ENCODE assay signal across 10 mouse cellular contexts in the genomic region with DNA sequence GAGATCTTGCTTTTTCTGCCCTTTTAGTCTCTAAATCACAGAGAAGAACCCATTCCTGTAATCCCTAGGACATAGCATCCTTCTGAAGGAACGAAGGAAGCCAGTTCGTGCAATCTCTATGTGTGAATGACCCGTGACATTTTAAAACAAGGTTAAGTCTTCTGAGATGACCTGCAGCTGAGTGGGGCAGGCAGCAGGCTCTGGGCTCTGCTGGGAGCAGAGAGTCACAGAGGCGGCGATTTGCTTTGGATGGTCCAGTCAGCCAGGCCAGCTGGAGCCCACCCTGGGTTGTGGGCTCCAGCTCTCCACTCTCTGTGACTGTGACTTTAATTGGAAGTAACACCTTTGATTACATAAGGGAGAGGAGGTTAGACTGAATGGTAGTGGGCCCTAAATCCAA.
A peak's percentile ranks its signal among the peaks of the same experiment; 100 is the strongest.
DNase-seq lines count a peak whose midpoint lies in the region; ATAC-seq and TF ChIP-seq lines count a peak whose summit lies in the region.
"Had no signal": no experiment of that assay in that cellular context is flagged by ENCODE, and none has a peak within 500 bp of the region (broad histone marks: within the 10 kb centered on the region; RNA-seq: fewer than 3 reads in every experiment).

No protein-coding gene starts in this region.

- 20% methylated on average over 5 of the region's 5 CpGs for whole genome bisulfite sequencing in intestine, embryonic 14.5 days
- 21% methylated on average over 5 of the region's 5 CpGs for WGBS in intestine, embryonic 16.5 days
- 23% methylated on average over 5 of the region's 5 CpGs for WGBS in embryonic facial prominence, embryonic 13.5 days
- 9% methylated on average over 5 of the region's 5 CpGs for WGBS in hindbrain, postnatal 0 days
- WGBS in neural tube, embryonic 13.5 days = 3% methylated on average over 5 of the region's 5 CpGs

- intact Hi-C loops in left cerebral cortex, postnatal 4 days (cut with DNase I) = no loop called here

- no peak overlapping the region for H3K4me3 ChIP-seq in intestine, embryonic 14.5 days (ENCODE audit: low read depth, low read length)
- H3K4me3 ChIP-seq in intestine, embryonic 16.5 days (ENCODE audit: low read length) = no peak overlapping the region
- no peak overlapping the region for H3K4me3 ChIP-seq in embryonic facial prominence, embryonic 13.5 days
- no peak overlapping the region for H3K4me3 ChIP-seq in hindbrain, postnatal 0 days (ENCODE audit: low read length)
- no peak overlapping the region for H3K4me3 ChIP-seq in neural tube, embryonic 13.5 days
- H3K4me3 ChIP-seq: liver, embryonic 13.5 days had no signal

- DNase-seq in intestine, embryonic 14.5 days (ENCODE audit: low spot score) = no peak
- peak; percentile 29 for DNase-seq in hindbrain, postnatal 0 days (ENCODE audit: low spot score)
- DNase-seq in c-Kit-positive CD71-positive TER-119-positive erythroid progenitor cells, embryonic 14.5 days (ENCODE audit: low spot score) = no peak
- no peak for DNase-seq in left cerebral cortex, postnatal 4 days
- DNase-seq in adrenal gland, postnatal 25 days = no peak
- DNase-seq: heart, postnatal 10 days; liver, embryonic 13.5 days had no signal

- H3K9ac ChIP-seq in intestine, embryonic 14.5 days (ENCODE audit: low read length) = no peak overlapping the region
- H3K9ac ChIP-seq in intestine, embryonic 16.5 days (ENCODE audit: low read depth, low read length) = no peak overlapping the region
- no peak overlapping the region for H3K9ac ChIP-seq in embryonic facial prominence, embryonic 13.5 days
- H3K9ac ChIP-seq in hindbrain, postnatal 0 days (replicated peaks; ENCODE audit: low read length) = no peak overlapping the region
- peak overlapping the region; percentile 65 for H3K9ac ChIP-seq in neural tube, embryonic 13.5 days
- H3K9ac ChIP-seq: liver, embryonic 13.5 days had no signal

- no peak overlapping the region for H3K4me2 ChIP-seq in intestine, embryonic 14.5 days (ENCODE audit: low read length)
- no peak overlapping the region for H3K4me2 ChIP-seq in intestine, embryonic 16.5 days (ENCODE audit: low read depth, low read length)
- peak overlapping the region; percentile 27 for H3K4me2 ChIP-seq in embryonic facial prominence, embryonic 13.5 days
- peak overlapping the region; percentile 46 for H3K4me2 ChIP-seq in hindbrain, postnatal 0 days (ENCODE audit: low read depth, low read length)
- peak overlapping the region; percentile 49 for H3K4me2 ChIP-seq in neural tube, embryonic 13.5 days
- H3K4me2 ChIP-seq: liver, embryonic 13.5 days had no signal

- H3K4me1 ChIP-seq in intestine, embryonic 14.5 days (replicated peaks; ENCODE audit: control insufficient read depth, insufficient read depth, low read length) = no peaks in the 10 kb centered on the region; the same call in 1 of the 2 replicates
- H3K4me1 ChIP-seq in intestine, embryonic 16.5 days (ENCODE audit: control insufficient read depth, insufficient read depth, low read length) = no peaks in the 10 kb centered on the region
- H3K4me1 ChIP-seq in embryonic facial prominence, embryonic 13.5 days = peaks cover 5% of the 10 kb centered on the region; the same call in 1 of the 2 replicates
- H3K4me1 ChIP-seq in hindbrain, postnatal 0 days (ENCODE audit: insufficient read depth, low read length) = peaks cover 9% of the 10 kb centered on the region
- peaks cover 24% of the 10 kb centered on the region for H3K4me1 ChIP-seq in neural tube, embryonic 13.5 days (replicated peaks)
- H3K4me1 ChIP-seq: liver, embryonic 13.5 days had no signal

- H3K27ac ChIP-seq in intestine, embryonic 14.5 days (ENCODE audit: low read depth) = peak overlapping the region; percentile 16; the same call in 1 of the 2 replicates
- no peak overlapping the region for H3K27ac ChIP-seq in intestine, embryonic 16.5 days (ENCODE audit: low read length)
- H3K27ac ChIP-seq in embryonic facial prominence, embryonic 13.5 days = peak overlapping the region; percentile 45; the same call in 1 of the 2 replicates
- peak overlapping the region; percentile 75 for H3K27ac ChIP-seq in hindbrain, postnatal 0 days
- peak overlapping the region; percentile 95 for H3K27ac ChIP-seq in neural tube, embryonic 13.5 days (replicated peaks)
- H3K27ac ChIP-seq: liver, embryonic 13.5 days had no signal

- no peaks in the 10 kb centered on the region for H3K36me3 ChIP-seq in intestine, embryonic 14.5 days (ENCODE audit: control insufficient read depth, insufficient read depth, low read length)
- H3K36me3 ChIP-seq in intestine, embryonic 16.5 days (ENCODE audit: control insufficient read depth, insufficient read depth, low read length) = no peaks in the 10 kb centered on the region
- no peaks in the 10 kb centered on the region for H3K36me3 ChIP-seq in embryonic facial prominence, embryonic 13.5 days
- H3K36me3 ChIP-seq in hindbrain, postnatal 0 days (ENCODE audit: insufficient read depth, low read length) = no peaks in the 10 kb centered on the region
- H3K36me3 ChIP-seq in neural tube, embryonic 13.5 days = no peaks in the 10 kb centered on the region
- H3K36me3 ChIP-seq: liver, embryonic 13.5 days had no signal

- no peak; the same call in 1 of the 2 replicates for ATAC-seq in intestine, embryonic 14.5 days (replicated peaks; ENCODE audit: low FRiP score, low TSS enrichment, low read depth)
- no peak for ATAC-seq in intestine, embryonic 16.5 days
- ATAC-seq in embryonic facial prominence, embryonic 13.5 days (ENCODE audit: insufficient number of reproducible peaks, insufficient read depth, low FRiP score, low TSS enrichment, low read depth) = no peak
- peak; percentile 71 for ATAC-seq in hindbrain, postnatal 0 days
- peak; percentile 64 for ATAC-seq in neural tube, embryonic 13.5 days (ENCODE audit: low read depth)

- TF ChIP-seq CTCF in hindbrain, postnatal 0 days (IDR thresholded peaks at IDR 0.05; ENCODE audit: low read depth) = no peak

- no peaks in the 10 kb centered on the region for H3K27me3 ChIP-seq in intestine, embryonic 14.5 days (replicated peaks; ENCODE audit: control insufficient read depth, insufficient read depth, low read length)
- H3K27me3 ChIP-seq in intestine, embryonic 16.5 days (replicated peaks; ENCODE audit: control insufficient read depth, insufficient read depth, low read length) = no peaks in the 10 kb centered on the region
- H3K27me3 ChIP-seq in embryonic facial prominence, embryonic 13.5 days = no peaks in the 10 kb centered on the region
- H3K27me3 ChIP-seq in hindbrain, postnatal 0 days (ENCODE audit: insufficient read depth, low read length) = no peaks in the 10 kb centered on the region
- no peaks in the 10 kb centered on the region for H3K27me3 ChIP-seq in neural tube, embryonic 13.5 days
- H3K27me3 ChIP-seq: liver, embryonic 13.5 days had no signal

- H3K9me3 ChIP-seq in intestine, embryonic 14.5 days (ENCODE audit: control insufficient read depth, low read length) = no peaks in the 10 kb centered on the region
- H3K9me3 ChIP-seq in intestine, embryonic 16.5 days (ENCODE audit: control insufficient read depth, low read length) = no peaks in the 10 kb centered on the region
- H3K9me3 ChIP-seq in embryonic facial prominence, embryonic 13.5 days = no peaks in the 10 kb centered on the region
- H3K9me3 ChIP-seq in hindbrain, postnatal 0 days (ENCODE audit: low read length) = no peaks in the 10 kb centered on the region
- no peaks in the 10 kb centered on the region for H3K9me3 ChIP-seq in neural tube, embryonic 13.5 days
- H3K9me3 ChIP-seq: liver, embryonic 13.5 days had no signal

Comparison
In these comparisons a context has a peak if more than half of its experiments do, and no peak if none do; other contexts are left out.
1. ATAC-seq: peak in hindbrain, postnatal 0 days (single experiment) and neural tube, embryonic 13.5 days (single experiment); none in intestine, embryonic 14.5 days (single experiment), intestine, embryonic 16.5 days (single experiment) and embryonic facial prominence, embryonic 13.5 days (single experiment).
2. H3K4me2 ChIP-seq: peak in embryonic facial prominence, embryonic 13.5 days (single experiment), hindbrain, postnatal 0 days (single experiment) and neural tube, embryonic 13.5 days (single experiment); none in intestine, embryonic 14.5 days (single experiment) and intestine, embryonic 16.5 days (single experiment).